Mouse (Mus musculus): ENCODE measurements around the gene Upk3b.

GRCm38 (mm10) chr5:136049926-136050325, 11.6 kb downstream of the Upk3b start:
- TF ChIP-seq POLR2A (IDR thresholded peaks at IDR 0.05; ENCODE audit: low read depth, low read length) (no peak), CTCF (IDR thresholded peaks at IDR 0.05; ENCODE audit: extremely low read depth, insufficient read length, insufficient replicate concordance, low read depth, low read length) (no peak)
